Mouse (Mus musculus) liver, embryonic 15.5 days (tissue): ENCODE measurements around the gene Ubac2. TPM values are rescaled to one million over a fixed set of nuclear protein-coding genes. Genes with fewer than 3 reads are reported as not detected.

ENCODE experiments used
- ATAC-seq: fragments of 200-750 bp; cut with Nextera tagmentation; 2 replicates; pipeline ENCODE4 v1.8.0; 2017; ENCODE audit warnings: moderate number of reproducible peaks, mild to moderate bottlenecking, moderate library complexity; ENCODE audit not compliant: insufficient read depth
- H3K27ac ChIP-seq: fragments of 300-500 bp; sonication (generic); replicated peaks from 2 replicates; pipeline ENCODE4 v1.5.1; 2015; ENCODE audit warnings: mild to moderate bottlenecking, inconsistent platforms
- H3K27me3 ChIP-seq: fragments of 300-500 bp; sonication (generic); 2 replicates; pipeline ENCODE4 v1.6.1; 2015; ENCODE audit warnings: mild to moderate bottlenecking, inconsistent platforms
- H3K36me3 ChIP-seq: fragments of 300-500 bp; sonication (generic); replicated peaks from 2 replicates; pipeline ENCODE4 v1.6.1; 2015; ENCODE audit warnings: moderate library complexity, mild to moderate bottlenecking, inconsistent platforms
- H3K4me1 ChIP-seq: fragments of 300-500 bp; sonication (generic); replicated peaks from 2 replicates; pipeline ENCODE4 v1.6.1; 2015; ENCODE audit warnings: inconsistent platforms
- H3K4me2 ChIP-seq: fragments of 300-500 bp; sonication (generic); 2 replicates; pipeline ENCODE4 v1.6.1; 2015; ENCODE audit warnings: moderate library complexity, mild to moderate bottlenecking, inconsistent platforms
- H3K4me3 ChIP-seq: fragments of 300-500 bp; sonication (generic); replicated peaks from 2 replicates; pipeline ENCODE4 v1.5.1; 2015; ENCODE audit warnings: mild to moderate bottlenecking, inconsistent platforms
- H3K9ac ChIP-seq: fragments of 300-500 bp; sonication (generic); 2 replicates; pipeline ENCODE4 v1.6.1; 2015; ENCODE audit warnings: moderate library complexity, mild to moderate bottlenecking, inconsistent platforms
- H3K9me3 ChIP-seq: fragments of 300-500 bp; sonication (generic); replicated peaks from 2 replicates; pipeline ENCODE4 v1.6.1; 2016; ENCODE audit warnings: inconsistent platforms
- WGBS: fragments of 180-500 bp; shearing (Covaris S2); methylation state at CpG from one replicate; pipeline ENCODE4 v1.1.7; 2015; ENCODE audit warnings: mixed read lengths; ENCODE audit not compliant: insufficient replicate concordance; 5-methylcytosine and 5-hydroxymethylcytosine counted together
- polyA plus RNA-seq: library from polyadenylated mRNA; unstranded; fragments of >200 nt; fragmentation: Nextera tagmentation; extraction: Ambion mirVana; gene quantifications from 2 replicates; pipeline ENCODE4 v1.2.1, GENCODE M21; 2015

Gene Ubac2
- polyA plus RNA-seq, 1 experiment from 2014 or later, result 20.0 TPM

DNA sequence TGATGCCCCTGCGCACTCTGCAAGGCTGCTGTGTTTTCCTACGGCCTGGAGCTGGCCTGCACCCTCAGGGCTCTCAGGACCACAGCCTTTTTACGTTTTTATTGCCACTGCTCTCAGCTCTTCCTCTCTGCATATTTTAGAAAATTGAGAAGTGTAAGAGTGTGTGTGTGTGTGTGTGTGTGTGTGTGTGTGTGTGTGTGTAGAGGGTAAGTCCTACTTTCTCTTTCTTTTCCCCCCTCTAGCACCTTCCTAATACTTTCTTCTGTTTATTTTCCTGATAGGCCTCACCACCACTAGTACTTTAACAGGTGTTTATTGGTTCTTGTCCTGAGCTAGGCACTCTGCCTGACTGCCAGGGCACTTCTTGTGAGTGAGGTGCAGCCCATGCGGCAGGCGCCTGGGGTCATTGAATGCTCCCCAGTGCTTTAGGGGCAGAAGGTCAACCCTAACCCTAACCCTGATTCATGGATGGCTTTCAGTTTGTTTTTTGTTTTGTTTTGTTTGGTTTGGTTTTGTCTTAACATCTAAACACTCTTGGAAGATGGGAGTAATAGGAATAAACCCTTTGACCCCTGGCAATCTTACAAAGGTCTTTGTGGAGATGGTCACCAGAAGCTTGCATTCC is 16.2 kb downstream of the Ubac2 start:
- 66% methylated on average over 5 of the region's 5 CpGs for WGBS
- Histone ChIP-seq H3K4me3 (no peak overlapping the region), H3K4me1 (peaks cover 11% of the 10 kb centered on the region), H3K36me3 (no peaks in the 10 kb centered on the region), H3K9ac (no peak overlapping the region), H3K9me3 (no peaks in the 10 kb centered on the region), H3K27ac (no peak overlapping the region), H3K27me3 (no peaks in the 10 kb centered on the region), H3K4me2 (no peak overlapping the region)
- ATAC-seq, result no peak

DNA sequence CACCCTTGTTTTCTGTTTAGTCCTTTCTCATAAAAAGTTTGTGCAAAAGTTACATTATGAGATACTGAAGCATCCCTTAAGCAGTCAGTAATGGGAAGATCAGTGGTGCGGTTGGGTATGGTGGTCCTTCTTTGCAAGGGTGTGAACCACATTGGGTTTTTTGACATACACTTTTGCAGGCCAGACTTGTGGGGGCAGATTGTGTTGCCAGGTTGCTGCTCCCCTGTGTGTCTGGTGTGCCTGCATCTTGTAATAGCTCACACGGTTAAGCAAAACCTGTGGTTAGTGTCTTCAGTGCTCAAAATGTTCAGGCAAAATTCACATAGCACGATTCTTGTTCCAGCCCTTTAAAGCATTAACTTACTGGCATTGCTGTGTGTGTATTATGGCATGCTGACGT is 16.9 kb downstream of the Ubac2 start:
- Histone ChIP-seq H3K36me3 (no peaks in the 10 kb centered on the region), H3K4me2 (no peak overlapping the region), H3K27me3 (no peaks in the 10 kb centered on the region), H3K4me3 (no peak overlapping the region), H3K9me3 (no peaks in the 10 kb centered on the region), H3K4me1 (peaks cover 11% of the 10 kb centered on the region), H3K27ac (no peak overlapping the region), H3K9ac (no peak overlapping the region)
- ATAC-seq, result no peak
- 73% methylated on average over 4 of the region's 4 CpGs for WGBS

DNA sequence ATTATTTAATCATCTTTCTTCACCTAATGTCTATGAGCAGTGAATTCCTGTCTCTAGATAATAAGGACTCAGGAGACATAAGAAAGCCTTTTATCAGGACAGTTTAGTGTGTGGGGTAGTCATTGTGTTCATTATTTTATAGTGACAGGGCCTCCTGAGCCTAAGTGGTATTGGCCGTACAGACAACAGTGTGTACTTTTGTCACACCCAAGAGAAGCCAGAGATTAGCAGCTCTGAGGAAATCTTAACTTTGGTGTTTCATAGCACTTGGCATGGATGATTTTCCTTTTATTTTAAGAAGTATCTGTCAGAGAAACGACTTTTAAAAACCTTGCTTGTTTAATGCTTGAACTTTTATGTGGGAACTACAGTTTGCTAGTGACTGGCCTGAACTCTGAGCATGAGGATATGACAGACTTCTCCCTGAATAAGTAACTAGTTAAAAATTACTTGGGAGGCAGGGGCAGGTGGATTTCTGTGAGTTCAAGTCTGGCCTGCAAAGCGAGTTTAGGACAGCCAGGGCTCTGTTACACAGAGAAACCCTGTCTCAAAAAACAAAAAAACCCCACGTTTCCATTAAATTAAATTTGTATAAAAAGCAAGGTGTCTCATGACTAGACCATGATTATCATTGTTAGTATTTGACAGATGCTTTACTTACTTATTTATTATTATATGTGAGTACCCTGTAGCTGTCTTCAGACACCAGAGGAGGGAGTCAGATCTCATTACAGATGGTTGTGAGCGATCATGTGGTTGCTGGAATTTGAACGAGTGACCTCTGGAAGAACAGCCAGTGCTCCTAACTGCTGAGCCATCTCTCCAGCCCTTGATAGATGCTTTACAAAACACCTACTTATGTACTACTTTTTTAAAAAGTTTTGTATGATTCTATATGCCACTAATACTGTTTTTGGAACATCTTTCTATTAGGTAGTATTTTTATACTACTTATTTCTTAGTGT is 18.0 kb downstream of the Ubac2 start:
- Histone ChIP-seq H3K4me2 (no peak overlapping the region), H3K4me1 (peaks cover 11% of the 10 kb centered on the region), H3K9ac (no peak overlapping the region), H3K9me3 (no peaks in the 10 kb centered on the region), H3K27me3 (no peaks in the 10 kb centered on the region), H3K27ac (no peak overlapping the region), H3K4me3 (no peak overlapping the region), H3K36me3 (no peaks in the 10 kb centered on the region)
- ATAC-seq, result no peak
- 58% methylated on average over 6 of the region's 6 CpGs for WGBS

DNA sequence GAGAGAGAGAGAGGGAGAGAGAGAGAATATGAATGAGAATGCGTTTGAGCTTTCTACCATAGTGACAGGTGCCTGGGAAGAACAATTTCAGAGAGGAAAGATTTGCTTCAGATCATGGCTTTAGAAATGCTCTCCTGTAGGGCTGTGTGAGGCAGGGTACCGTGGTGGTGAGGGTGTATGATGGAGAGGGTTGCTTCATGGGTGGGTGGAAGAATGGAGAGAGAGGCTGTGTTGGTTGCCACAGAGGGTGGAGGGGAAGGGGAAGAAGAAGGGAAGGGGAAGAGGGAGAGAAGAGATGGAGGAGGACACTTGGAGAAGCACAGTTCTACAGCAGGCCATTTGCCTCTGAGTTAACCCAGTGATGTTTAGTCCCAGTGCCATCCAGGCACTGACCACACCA is 19.4 kb downstream of the Ubac2 start:
- H3K9ac ChIP-seq, result no peak overlapping the region
- H3K27ac ChIP-seq, result no peak overlapping the region
- no peak overlapping the region for H3K4me2 ChIP-seq
- 52% methylated on average over 2 of the region's 2 CpGs for WGBS
- H3K4me1 ChIP-seq, result peaks cover 11% of the 10 kb centered on the region
- H3K27me3 ChIP-seq, result no peaks in the 10 kb centered on the region
- H3K9me3 ChIP-seq, result no peaks in the 10 kb centered on the region
- H3K4me3 ChIP-seq, result no peak overlapping the region
- no peak for ATAC-seq
- H3K36me3 ChIP-seq, result no peaks in the 10 kb centered on the region

DNA sequence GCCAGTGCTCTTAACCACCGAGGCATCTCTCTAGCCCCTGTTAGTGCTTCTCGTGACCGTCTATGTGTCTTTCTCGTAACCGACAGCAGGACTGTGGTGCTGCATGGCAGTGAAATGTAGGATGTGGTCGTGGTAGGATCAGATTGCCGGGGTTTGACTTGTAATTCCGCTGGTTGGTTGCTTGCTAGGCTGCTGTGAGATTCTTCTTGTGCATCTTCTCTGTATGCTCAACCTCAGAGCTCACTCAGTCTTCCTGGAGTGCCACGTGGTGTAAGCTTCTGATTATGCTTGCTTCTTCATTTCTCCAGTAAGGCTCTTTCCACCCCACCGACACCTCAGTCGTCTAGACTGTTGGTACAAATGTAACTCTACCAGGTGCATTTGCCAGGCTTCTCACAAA is 20.1 kb downstream of the Ubac2 start:
- WGBS, result 62% methylated on average over 11 of the region's 11 CpGs
- no peak overlapping the region for H3K4me2 ChIP-seq

DNA sequence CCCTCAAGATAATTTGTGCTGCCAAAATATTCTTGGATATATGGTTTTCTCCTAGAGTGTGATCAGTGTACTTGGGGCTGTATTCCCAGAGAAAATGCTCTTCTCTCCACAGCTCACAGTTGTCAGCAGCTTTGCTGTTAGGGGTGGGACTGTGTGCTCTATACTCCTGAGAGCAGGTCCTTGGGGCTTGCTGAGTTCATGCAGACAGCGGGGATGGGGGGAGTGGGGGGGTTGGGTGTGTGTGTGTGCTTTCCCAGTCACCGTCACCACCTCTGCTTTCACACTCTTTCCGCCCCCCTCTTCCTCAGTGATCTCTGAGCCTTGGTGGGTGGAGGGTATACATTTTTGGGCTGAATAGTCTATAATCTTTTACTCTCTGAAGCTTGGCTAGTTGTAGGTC is 20.7 kb downstream of the Ubac2 start:
- Histone ChIP-seq H3K4me1 (peaks cover 12% of the 10 kb centered on the region), H3K36me3 (no peaks in the 10 kb centered on the region), H3K9me3 (no peaks in the 10 kb centered on the region), H3K9ac (no peak overlapping the region), H3K27me3 (no peaks in the 10 kb centered on the region), H3K4me2 (no peak overlapping the region), H3K4me3 (no peak overlapping the region), H3K27ac (no peak overlapping the region)
- no peak for ATAC-seq
- WGBS, result 64% methylated on average over 3 of the region's 3 CpGs

More for the DNA sequence above, 20.1 kb downstream of the Ubac2 start:
- H3K9ac ChIP-seq, result no peak overlapping the region
- peaks cover 13% of the 10 kb centered on the region for H3K4me1 ChIP-seq
- no peak overlapping the region for H3K27ac ChIP-seq
- H3K36me3 ChIP-seq, result no peaks in the 10 kb centered on the region
- ATAC-seq, result no peak
- no peaks in the 10 kb centered on the region for H3K9me3 ChIP-seq
- no peak overlapping the region for H3K4me3 ChIP-seq
- H3K27me3 ChIP-seq, result no peaks in the 10 kb centered on the region

DNA sequence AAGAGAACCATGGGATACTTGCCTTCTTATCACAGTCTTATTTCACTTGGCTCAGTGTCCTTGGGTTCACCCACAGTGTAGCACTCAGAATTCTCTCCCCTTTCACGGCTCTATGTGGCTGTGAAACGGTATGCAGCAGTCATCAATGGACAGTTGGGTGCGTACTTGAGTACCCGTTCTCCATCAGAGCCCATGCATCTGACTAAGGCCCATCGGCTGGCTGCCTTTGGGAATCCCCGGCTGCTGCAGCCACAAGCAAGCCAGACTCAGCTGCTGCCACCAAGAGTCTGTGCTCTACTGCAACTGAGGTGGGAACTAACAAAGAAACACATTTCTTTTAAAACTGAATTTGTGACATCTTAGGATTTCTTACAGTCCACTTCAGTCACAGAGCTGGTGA is 23.1 kb downstream of the Ubac2 start:
- no peak overlapping the region for H3K9ac ChIP-seq
- no peak overlapping the region for H3K4me3 ChIP-seq
- H3K4me1 ChIP-seq, result peaks cover 31% of the 10 kb centered on the region
- H3K9me3 ChIP-seq, result no peaks in the 10 kb centered on the region
- no peaks in the 10 kb centered on the region for H3K36me3 ChIP-seq
- no peak for ATAC-seq
- no peak overlapping the region for H3K4me2 ChIP-seq
- no peaks in the 10 kb centered on the region for H3K27me3 ChIP-seq
- WGBS, result 82% methylated on average over 6 of the region's 6 CpGs
- no peak overlapping the region for H3K27ac ChIP-seq

DNA sequence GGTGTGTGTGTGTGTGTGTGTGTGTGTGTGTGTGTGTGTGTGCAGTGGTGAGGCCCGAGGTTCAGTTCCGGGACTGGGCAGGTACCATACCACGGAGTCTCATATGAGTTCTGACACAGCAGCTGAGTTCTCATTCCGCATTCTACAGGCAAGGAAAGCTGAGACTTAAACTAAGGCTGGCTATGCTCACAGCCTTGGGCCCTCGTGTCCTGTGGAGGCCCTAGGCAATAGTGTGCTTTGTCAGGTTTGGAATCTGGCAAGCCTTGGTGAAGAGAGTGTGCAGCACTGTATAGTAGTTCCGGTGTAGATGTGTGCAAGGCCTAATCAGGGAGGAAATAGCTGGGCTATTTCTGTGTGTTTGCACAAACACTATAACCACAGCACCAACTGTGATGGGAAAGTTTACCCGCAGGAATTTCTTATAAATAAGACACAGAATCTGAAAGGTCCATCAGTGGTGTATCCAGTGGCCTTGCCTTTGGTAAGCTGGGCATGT is 25.0 kb downstream of the Ubac2 start:
- Histone ChIP-seq H3K27me3 (no peaks in the 10 kb centered on the region), H3K4me2 (no peak overlapping the region), H3K36me3 (peaks cover 6% of the 10 kb centered on the region; the same call in 1 of the 2 replicates), H3K4me1 (peaks cover 40% of the 10 kb centered on the region), H3K9me3 (no peaks in the 10 kb centered on the region), H3K9ac (no peak overlapping the region), H3K27ac (no peak overlapping the region), H3K4me3 (no peak overlapping the region)
- WGBS, result 47% methylated on average over 7 of the region's 7 CpGs
- ATAC-seq, result no peak

DNA sequence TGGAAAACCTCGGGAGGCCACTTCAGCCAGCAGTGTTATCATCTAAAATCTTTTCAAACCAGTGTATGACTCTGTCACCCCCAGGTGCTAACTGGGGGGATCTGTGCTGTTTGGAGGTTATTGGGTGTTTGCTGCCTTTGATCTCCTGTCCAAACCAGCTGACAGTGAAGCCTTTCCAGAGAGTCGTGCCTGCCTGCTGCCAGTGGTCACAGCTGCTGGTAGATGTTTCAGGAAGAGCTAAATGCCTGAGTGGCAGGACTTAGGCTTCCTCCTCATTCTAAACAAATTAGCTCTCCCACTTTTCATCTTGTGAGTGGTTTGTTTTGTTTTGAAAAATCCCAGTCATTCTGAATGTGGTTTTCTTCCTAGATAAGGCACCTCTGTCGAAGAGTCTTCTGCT is 26.3 kb downstream of the Ubac2 start:
- no peak overlapping the region for H3K27ac ChIP-seq
- WGBS, result 10% methylated on average over 3 of the region's 3 CpGs
- no peak for ATAC-seq
- H3K36me3 ChIP-seq, result peaks cover 14% of the 10 kb centered on the region; the same call in 1 of the 2 replicates
- peaks cover 36% of the 10 kb centered on the region for H3K4me1 ChIP-seq
- H3K9me3 ChIP-seq, result no peaks in the 10 kb centered on the region
- no peak overlapping the region for H3K9ac ChIP-seq
- no peaks in the 10 kb centered on the region for H3K27me3 ChIP-seq
- H3K4me2 ChIP-seq, result no peak overlapping the region
- H3K4me3 ChIP-seq, result no peak overlapping the region

DNA sequence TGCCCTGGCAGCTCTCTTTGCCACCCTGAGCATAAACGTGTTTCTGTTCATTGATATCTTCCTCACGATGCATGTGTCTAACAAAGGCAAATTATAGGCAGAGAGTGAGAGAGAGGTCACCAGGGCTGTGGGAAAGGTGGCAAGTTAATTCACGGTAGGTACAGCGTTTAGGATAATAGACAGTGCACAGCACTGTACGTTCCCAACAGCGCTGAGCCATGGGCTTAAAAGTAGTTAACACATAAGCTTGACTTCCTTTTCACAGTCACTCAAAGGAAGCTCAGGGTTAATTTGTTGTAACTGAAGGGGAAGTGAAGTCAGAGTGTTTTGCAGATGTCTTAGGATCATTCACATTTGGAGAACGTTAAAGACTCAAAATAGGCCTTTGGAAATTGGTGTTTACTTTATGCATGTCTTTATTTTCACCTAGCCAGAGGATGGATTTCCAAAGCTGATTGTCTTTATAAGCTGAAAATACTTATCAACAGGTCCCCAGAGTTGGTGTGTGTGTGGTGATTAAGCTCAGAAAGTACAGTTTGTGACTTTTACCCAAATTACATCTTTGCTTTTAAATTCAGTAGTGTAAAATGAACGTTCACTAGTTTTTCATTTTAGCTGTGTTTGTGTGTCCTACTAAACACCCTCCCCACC is 28.0 kb downstream of the Ubac2 start:
- Histone ChIP-seq H3K27ac (peak overlapping the region; percentile 62), H3K9me3 (no peaks in the 10 kb centered on the region), H3K4me2 (peak overlapping the region; percentile 13; the same call in 1 of the 2 replicates), H3K4me1 (peaks cover 36% of the 10 kb centered on the region), H3K4me3 (no peak overlapping the region), H3K9ac (no peak overlapping the region), H3K27me3 (no peaks in the 10 kb centered on the region), H3K36me3 (peaks cover 18% of the 10 kb centered on the region)
- ATAC-seq, result no peak
- WGBS, result 25% methylated on average over 8 of the region's 8 CpGs
